ENCODE assay signal across 7 mouse cellular contexts in the genomic region with DNA sequence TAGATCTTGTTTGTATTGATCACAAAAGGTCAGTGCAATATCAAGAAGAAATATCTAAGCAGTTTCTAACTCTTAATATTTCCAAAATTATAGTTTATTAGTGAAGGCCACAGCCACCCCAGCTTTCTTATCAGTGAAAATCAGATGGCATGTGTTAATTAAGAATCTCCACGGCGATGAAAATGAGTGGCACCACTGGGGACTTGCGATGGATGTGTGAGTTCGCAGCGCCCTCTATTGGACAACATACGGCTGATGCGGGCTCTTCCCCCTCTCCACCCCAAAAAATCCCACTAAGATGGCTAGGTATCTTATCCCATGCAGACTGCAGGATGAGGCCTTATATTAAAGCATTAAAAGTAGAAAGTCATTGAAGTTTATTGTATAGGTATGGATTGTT. TPM values are rescaled to one million over a fixed set of nuclear protein-coding genes. Genes with fewer than 3 reads are reported as not detected.
DNase-seq lines count a peak whose midpoint lies in the region; ATAC-seq and TF ChIP-seq lines count a peak whose summit lies in the region.

No protein-coding gene starts in this region.

- H3K4me1 ChIP-seq in lung, postnatal 0 days (ENCODE audit: insufficient read depth, low read depth, low read length) = no peaks in the 10 kb centered on the region
- no peaks in the 10 kb centered on the region for H3K4me1 ChIP-seq in bone marrow macrophage, adult 2 months (ENCODE audit: control insufficient read depth, insufficient read depth, low read length)
- no peaks in the 10 kb centered on the region for H3K4me1 ChIP-seq in forebrain, embryonic 12.5 days
- no peaks in the 10 kb centered on the region for H3K4me1 ChIP-seq in midbrain, embryonic 13.5 days (replicated peaks)

- no peaks in the 10 kb centered on the region for H3K27me3 ChIP-seq in lung, postnatal 0 days (replicated peaks; ENCODE audit: insufficient read depth, low read length)
- H3K27me3 ChIP-seq in forebrain, embryonic 12.5 days = no peaks in the 10 kb centered on the region
- H3K27me3 ChIP-seq in midbrain, embryonic 13.5 days = no peaks in the 10 kb centered on the region

- 4% methylated on average over 7 of the region's 7 CpGs for WGBS in lung, postnatal 0 days
- 3% methylated on average over 7 of the region's 7 CpGs for WGBS in forebrain, embryonic 12.5 days
- 11% methylated on average over 7 of the region's 7 CpGs for WGBS in large intestine, adult 2 months
- 3% methylated on average over 7 of the region's 7 CpGs for WGBS in midbrain, embryonic 13.5 days

- no peak for TF ChIP-seq EP300 in lung, postnatal 0 days (IDR thresholded peaks at IDR 0.05)

- no peaks in the 10 kb centered on the region for H3K9me3 ChIP-seq in lung, postnatal 0 days (ENCODE audit: low read length)
- H3K9me3 ChIP-seq in forebrain, embryonic 12.5 days = no peaks in the 10 kb centered on the region
- H3K9me3 ChIP-seq in midbrain, embryonic 13.5 days = no peaks in the 10 kb centered on the region

- no peak for TF ChIP-seq POLR2A in bone marrow macrophage, adult 2 months (IDR thresholded peaks at IDR 0.05; ENCODE audit: borderline replicate concordance, low read depth, low read length)

- DNase-seq in lung, postnatal 0 days (ENCODE audit: low spot score) = no peak
- no peak for DNase-seq in lung, postnatal 25 days (ENCODE audit: low spot score)
- peak; percentile 2 for DNase-seq in large intestine, adult 2 months (ENCODE audit: low read depth, low spot score)
- DNase-seq in thymus, postnatal 4 days = peak; percentile 48

- TF ChIP-seq CTCF in lung, postnatal 0 days (IDR thresholded peaks at IDR 0.05) = peak; percentile 55
- peak; percentile 83 for TF ChIP-seq CTCF in bone marrow macrophage, adult 2 months (IDR thresholded peaks at IDR 0.05; ENCODE audit: low read depth, low read length)

- H3K27ac ChIP-seq in lung, postnatal 0 days (ENCODE audit: low read length) = no peak overlapping the region
- no peak overlapping the region for H3K27ac ChIP-seq in bone marrow macrophage, adult 2 months (ENCODE audit: insufficient read depth, low read depth, low read length)
- no peak overlapping the region for H3K27ac ChIP-seq in forebrain, embryonic 12.5 days
- H3K27ac ChIP-seq in midbrain, embryonic 13.5 days = no peak overlapping the region

- ATAC-seq in lung, postnatal 0 days = no peak
- peak; percentile 73; the same call in 1 of the 2 replicates for ATAC-seq in forebrain, embryonic 12.5 days (ENCODE audit: low FRiP score)
- peak; percentile 77 for ATAC-seq in midbrain, embryonic 13.5 days

- H3K4me3 ChIP-seq in lung, postnatal 0 days (ENCODE audit: low read depth, low read length) = no peak overlapping the region
- H3K4me3 ChIP-seq in bone marrow macrophage, adult 2 months (ENCODE audit: insufficient read depth, low read length) = no peak overlapping the region
- H3K4me3 ChIP-seq in forebrain, embryonic 12.5 days (replicated peaks) = no peak overlapping the region
- no peak overlapping the region for H3K4me3 ChIP-seq in midbrain, embryonic 13.5 days (replicated peaks)

- H3K4me2 ChIP-seq in lung, postnatal 0 days (replicated peaks; ENCODE audit: low read depth, low read length) = no peak overlapping the region
- H3K4me2 ChIP-seq in forebrain, embryonic 12.5 days = no peak overlapping the region
- H3K4me2 ChIP-seq in midbrain, embryonic 13.5 days (replicated peaks) = no peak overlapping the region

- H3K9ac ChIP-seq in lung, postnatal 0 days (replicated peaks; ENCODE audit: low read depth) = no peak overlapping the region
- no peak overlapping the region for H3K9ac ChIP-seq in forebrain, embryonic 12.5 days
- H3K9ac ChIP-seq in midbrain, embryonic 13.5 days (replicated peaks) = no peak overlapping the region

- H3K36me3 ChIP-seq in lung, postnatal 0 days (ENCODE audit: insufficient read depth, low read length) = no peaks in the 10 kb centered on the region
- no peaks in the 10 kb centered on the region for H3K36me3 ChIP-seq in forebrain, embryonic 12.5 days (replicated peaks)
- no peaks in the 10 kb centered on the region for H3K36me3 ChIP-seq in midbrain, embryonic 13.5 days

RNA-seq across cellular contexts. Expression of a gene that starts 49.9 kb away (rescaled TPM):
- polyA plus RNA-seq in lung, postnatal 0 days (2015; fragmentation: Nextera tagmentation; extraction: Ambion mirVana) = 7.8 and 9.2 TPM in 2 replicates
- 12.2 and 13.2 TPM in 2 replicates for polyA plus RNA-seq in bone marrow macrophage, adult 2 months (2012; ENCODE audit: insufficient read depth, insufficient read length, missing spikeins)
- 13.7 and 15.4 TPM in 2 replicates for polyA plus RNA-seq in forebrain, embryonic 12.5 days (2016; fragmentation: Nextera tagmentation; extraction: Ambion mirVana)
- 0.97 and 1.2 TPM in 2 replicates for polyA plus RNA-seq in large intestine, adult 2 months (2012; rRNA removed)
- 12.2 and 13.9 TPM in 2 replicates for polyA plus RNA-seq in midbrain, embryonic 13.5 days (2015; fragmentation: Nextera tagmentation; extraction: Ambion mirVana)

RNA-seq across cellular contexts. Expression of a gene that starts 51.0 kb away (rescaled TPM):
- polyA plus RNA-seq in lung, postnatal 0 days (2015; fragmentation: Nextera tagmentation; extraction: Ambion mirVana) = 7.4 and 9.3 TPM in 2 replicates
- 30.2 and 33.2 TPM in 2 replicates for polyA plus RNA-seq in bone marrow macrophage, adult 2 months (2012; ENCODE audit: insufficient read depth, insufficient read length, missing spikeins)
- polyA plus RNA-seq in forebrain, embryonic 12.5 days (2016; fragmentation: Nextera tagmentation; extraction: Ambion mirVana) = 15.4 and 16.0 TPM in 2 replicates
- 5.4 and 7.8 TPM in 2 replicates for polyA plus RNA-seq in large intestine, adult 2 months (2012; rRNA removed)
- 12.7 and 14.1 TPM in 2 replicates for polyA plus RNA-seq in midbrain, embryonic 13.5 days (2015; fragmentation: Nextera tagmentation; extraction: Ambion mirVana)

Comparison
In these comparisons a context has a peak if more than half of its experiments do, and no peak if none do; other contexts are left out.
1. DNase-seq: peak in large intestine, adult 2 months (single experiment) and thymus, postnatal 4 days (single experiment); none in lung, postnatal 0 days (single experiment) and lung, postnatal 25 days (single experiment).